Mouse (Mus musculus) G1E (cell line): ENCODE measurements around the gene Pkp4. TPM values are rescaled to one million over a fixed set of nuclear protein-coding genes. Genes with fewer than 3 reads are reported as not detected.

Source experiments
- ATAC-seq: 2 replicates; pipeline ENCODE4 v1.8.0; 2016; ENCODE audit warnings: mild to moderate bottlenecking; ENCODE audit not compliant: insufficient number of reproducible peaks, poor library complexity, low FRiP score, severe bottlenecking; ENCODE audit errors: extremely low read depth
- DNase-seq: peaks from one replicate; pipeline ENCODE4 v3.0.0; 2012; ENCODE audit warnings: low spot score
- H3K27me3 ChIP-seq: 2 replicates; pipeline ENCODE4 v1.6.1; 2012; ENCODE audit warnings: mild to moderate bottlenecking, low read length, inconsistent platforms; ENCODE audit not compliant: insufficient read depth
- H3K36me3 ChIP-seq: replicated peaks from 2 replicates; pipeline ENCODE3; 2012; ENCODE audit warnings: mild to moderate bottlenecking, inconsistent platforms
- H3K4me1 ChIP-seq: 2 replicates; pipeline ENCODE4 v1.6.1; 2012; ENCODE audit warnings: low read depth, low read length, inconsistent platforms, mixed read lengths; ENCODE audit not compliant: insufficient read depth
- H3K4me3 ChIP-seq: 2 replicates; pipeline ENCODE4 v1.5.1; 2012; ENCODE audit warnings: low read depth, mild to moderate bottlenecking, inconsistent platforms, low read length, moderate library complexity, mixed read lengths
- H3K9me3 ChIP-seq: replicated peaks from 2 replicates; pipeline ENCODE4 v1.6.1; 2012; ENCODE audit warnings: inconsistent platforms
- CTCF ChIP-seq: IDR thresholded peaks from 2 replicates; pipeline ENCODE4 v1.5.1; 2012; ENCODE audit warnings: low read depth, low read length, inconsistent platforms, mixed read lengths
- GATA1 ChIP-seq: IDR thresholded peaks from 2 replicates; pipeline ENCODE4 v1.6.1; 2012; ENCODE audit warnings: borderline replicate concordance, low read length, inconsistent platforms, mixed read lengths
- GATA2 ChIP-seq: IDR thresholded peaks from 2 replicates; pipeline ENCODE4 v1.6.1; 2012; ENCODE audit warnings: low read depth, low read length, inconsistent platforms, borderline replicate concordance
- POLR2AphosphoS5 ChIP-seq: IDR thresholded peaks from 2 replicates; pipeline ENCODE4 v1.6.1; 2012; ENCODE audit warnings: low read depth, low read length, inconsistent platforms; ENCODE audit not compliant: insufficient replicate concordance
- TAL1 ChIP-seq: conservative IDR thresholded peaks from 2 replicates; pipeline ENCODE4 v1.6.1; 2012; ENCODE audit warnings: low read depth, low read length, inconsistent platforms, mixed read lengths
- polyA plus RNA-seq: library from polyadenylated mRNA; stranded (reverse); fragments of >175 nt; gene quantifications from 2 replicates; pipeline ENCODE4 v1.2.3, GENCODE M21; 2012
- total RNA-seq, 2 experiments: library from RNA; stranded (forward) in 1 of 2; stranded (reverse) in 1 of 2; fragments of 200-1000 nt in 1 of 2; fragments of >200 nt in 1 of 2; fragmentation: Nextera tagmentation in 1 of 2; gene quantifications; 2 replicates each; pipeline ENCODE4 v1.2.3; 2014 to 2017

Pkp4 gene
- total and polyA plus RNA-seq, 3 experiments, result 29.1 to 61.0 (median 58.7) TPM

- no peaks in the 10 kb centered on the region for H3K27me3 ChIP-seq
- H3K4me1 ChIP-seq, result peaks cover 6% of the 10 kb centered on the region; the same call in 1 of the 2 replicates
- H3K36me3 ChIP-seq, result peaks cover 50% of the 10 kb centered on the region
- no peaks in the 10 kb centered on the region for H3K9me3 ChIP-seq
- no peak overlapping the region for H3K4me3 ChIP-seq
- no peak for TF ChIP-seq GATA2
- TF ChIP-seq GATA1, result no peak
- no peak for TF ChIP-seq CTCF
- no peak for TF ChIP-seq POLR2AphosphoS5
- no peak for TF ChIP-seq TAL1
- DNase-seq, result no peak
- ATAC-seq, result no peak
Measured at GRCm38 (mm10) chr2:59199476-59199976, 38.9 kb downstream of the Pkp4 start.

- no peaks in the 10 kb centered on the region for H3K27me3 ChIP-seq
- ATAC-seq (no peak), DNase-seq (no peak)
- peaks cover 6% of the 10 kb centered on the region; the same call in 1 of the 2 replicates for H3K4me1 ChIP-seq
- H3K4me3 ChIP-seq, result no peak overlapping the region
- peaks cover 53% of the 10 kb centered on the region for H3K36me3 ChIP-seq
- TF ChIP-seq GATA2 (no peak), CTCF (no peak), GATA1 (no peak), TAL1 (no peak), POLR2AphosphoS5 (no peak)
- no peaks in the 10 kb centered on the region for H3K9me3 ChIP-seq
Measured at GRCm38 (mm10) chr2:59200511-59200910, 39.9 kb downstream of the Pkp4 start.

GRCm38 (mm10) chr2:59202930-59203329 lies 42.3 kb downstream of the Pkp4 start:
- Histone ChIP-seq H3K9me3 (no peaks in the 10 kb centered on the region), H3K27me3 (no peaks in the 10 kb centered on the region), H3K4me3 (no peak overlapping the region), H3K4me1 (peaks cover 4% of the 10 kb centered on the region; the same call in 1 of the 2 replicates), H3K36me3 (peaks cover 53% of the 10 kb centered on the region)
- no peak for ATAC-seq
- TF ChIP-seq CTCF (no peak), GATA1 (no peak), POLR2AphosphoS5 (no peak), TAL1 (no peak), GATA2 (no peak)
- DNase-seq, result no peak

DNA sequence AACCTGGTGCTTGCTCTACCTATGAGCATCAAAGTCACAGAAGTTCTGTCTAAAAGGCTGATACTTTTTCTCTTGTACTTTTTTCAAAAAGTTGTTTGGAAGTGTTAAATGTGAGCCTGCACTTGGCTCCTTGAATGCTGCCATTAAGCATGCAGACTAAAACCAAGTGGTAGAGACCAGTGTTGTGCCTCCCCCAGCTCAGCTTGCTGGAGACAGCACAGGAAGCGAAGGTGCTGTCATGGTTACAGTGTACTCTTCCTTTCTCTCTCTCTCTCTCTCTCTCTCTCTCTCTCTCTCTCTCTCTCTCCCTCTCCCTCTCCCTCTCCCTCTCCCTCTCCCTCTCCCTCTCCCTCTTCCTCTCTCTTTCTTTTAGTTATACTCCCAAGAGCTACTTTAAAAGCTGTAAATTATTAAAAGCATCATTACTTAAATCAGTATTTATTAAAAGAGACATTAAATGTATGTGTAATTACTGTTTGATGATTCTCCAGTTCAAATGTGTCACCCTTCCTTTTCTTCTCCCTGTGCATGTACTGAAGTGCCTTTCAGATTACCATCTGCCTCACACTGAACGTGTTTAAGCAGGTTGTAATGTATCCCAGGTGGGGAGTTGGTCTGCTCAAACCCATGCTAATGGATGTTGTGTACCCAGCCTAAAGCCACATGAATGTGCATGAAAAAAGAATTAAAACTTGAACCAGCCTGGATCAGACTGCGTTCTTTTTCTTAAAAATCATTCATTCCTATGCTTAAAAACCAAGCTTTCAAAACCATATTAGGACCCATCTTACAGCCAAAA lies 43.2 kb downstream of the Pkp4 start:
- TF ChIP-seq GATA2 (no peak), POLR2AphosphoS5 (no peak), GATA1 (no peak), TAL1 (no peak), CTCF (no peak)
- DNase-seq, result no peak
- Histone ChIP-seq H3K4me3 (no peak overlapping the region), H3K4me1 (peaks cover 4% of the 10 kb centered on the region; the same call in 1 of the 2 replicates), H3K27me3 (no peaks in the 10 kb centered on the region), H3K36me3 (peaks cover 49% of the 10 kb centered on the region), H3K9me3 (no peaks in the 10 kb centered on the region)
- no peak for ATAC-seq

DNA sequence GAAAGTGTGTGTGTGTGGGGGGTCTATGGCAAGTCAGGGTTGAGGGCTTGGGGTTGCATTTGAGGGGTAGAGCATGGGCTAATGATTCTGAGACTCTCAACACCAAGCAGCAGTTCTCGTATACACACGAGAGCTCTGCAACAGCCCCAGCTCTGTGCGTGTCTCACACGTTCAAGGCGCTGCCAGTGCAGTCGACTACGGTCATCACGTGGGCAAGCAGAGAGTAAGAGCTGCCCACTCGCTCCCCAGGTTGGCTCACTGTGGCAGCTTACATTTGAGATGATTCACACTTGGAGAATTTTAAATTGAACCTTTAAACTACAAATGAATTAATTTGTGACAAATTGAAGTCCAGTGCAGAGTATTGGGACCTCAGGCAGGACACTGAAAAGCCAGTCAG lies 44.4 kb downstream of the Pkp4 start:
- H3K4me1 ChIP-seq, result peaks cover 4% of the 10 kb centered on the region; the same call in 1 of the 2 replicates

DNA sequence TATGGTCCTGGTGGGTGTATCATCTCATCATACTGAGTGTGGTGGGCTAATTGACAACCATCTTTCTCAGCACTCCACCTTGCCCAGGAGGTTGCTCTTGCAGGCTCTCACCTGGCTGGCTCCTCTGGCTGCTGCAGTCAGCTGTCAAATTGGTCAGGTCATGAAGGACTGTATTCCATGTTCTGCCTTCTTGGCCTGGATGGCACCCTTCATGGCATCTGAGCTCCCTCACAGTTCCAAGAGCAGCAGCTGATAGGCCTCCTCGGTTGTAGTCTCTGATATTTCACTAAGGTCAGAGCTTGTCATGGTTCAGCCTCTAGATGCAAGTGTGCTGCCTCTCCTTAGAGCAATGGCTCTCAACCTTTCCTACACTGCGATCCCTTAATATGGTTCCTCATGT lies 45.5 kb downstream of the Pkp4 start:
- TF ChIP-seq GATA1, result no peak
- no peak for TF ChIP-seq CTCF
- TF ChIP-seq GATA2, result no peak
- no peak for TF ChIP-seq TAL1
- no peak for TF ChIP-seq POLR2AphosphoS5
- ATAC-seq (no peak), DNase-seq (no peak)
- no peaks in the 10 kb centered on the region for H3K9me3 ChIP-seq
- H3K27me3 ChIP-seq, result no peaks in the 10 kb centered on the region
- H3K4me1 ChIP-seq, result peaks cover 4% of the 10 kb centered on the region; the same call in 1 of the 2 replicates
- H3K4me3 ChIP-seq, result no peak overlapping the region
- H3K36me3 ChIP-seq, result peaks cover 47% of the 10 kb centered on the region

More for the DNA sequence above, 44.4 kb downstream of the Pkp4 start:
- no peak for ATAC-seq
- Histone ChIP-seq H3K4me3 (no peak overlapping the region), H3K9me3 (no peaks in the 10 kb centered on the region), H3K36me3 (peaks cover 48% of the 10 kb centered on the region), H3K27me3 (no peaks in the 10 kb centered on the region)
- no peak for DNase-seq
- TF ChIP-seq POLR2AphosphoS5, result no peak
- no peak for TF ChIP-seq TAL1
- TF ChIP-seq GATA1, result no peak
- no peak for TF ChIP-seq CTCF
- TF ChIP-seq GATA2, result no peak
